Mouse (Mus musculus): Measurements from ENCODE around the gene Tmco4. TPM values are rescaled to one million over a fixed set of nuclear protein-coding genes. Genes with fewer than 3 reads are reported as not detected.

Gene Tmco4
- polyA plus RNA-seq, 1 experiment from 2014 or later = 1.7 TPM

- DNase-seq (ENCODE audit: low spot score) (no peak), ATAC-seq (ENCODE audit: insufficient read depth, low FRiP score, low TSS enrichment) (no peak)
- Histone ChIP-seq H3K4me3 (ENCODE audit: low read depth, low read length) (no peak overlapping the region), H3K9me3 (ENCODE audit: control insufficient read depth, low read length) (no peaks in the 10 kb centered on the region; the same call in 1 of the 2 replicates), H3K36me3 (ENCODE audit: control insufficient read depth, insufficient read depth, low read length) (no peaks in the 10 kb centered on the region), H3K9ac (ENCODE audit: low read length) (no peak overlapping the region), H3K4me1 (ENCODE audit: control insufficient read depth, insufficient read depth, low read length) (no peaks in the 10 kb centered on the region), H3K27me3 (ENCODE audit: control insufficient read depth, insufficient read depth, low read length) (no peaks in the 10 kb centered on the region), H3K4me2 (ENCODE audit: low read depth) (no peak overlapping the region), H3K27ac (ENCODE audit: low read depth, low read length) (no peak overlapping the region)
- WGBS = 21% methylated on average over 12 of the region's 12 CpGs
Observed at GRCm38 (mm10) chr4:138980771-138981420, 8.2 kb downstream of the Tmco4 start.

DNA sequence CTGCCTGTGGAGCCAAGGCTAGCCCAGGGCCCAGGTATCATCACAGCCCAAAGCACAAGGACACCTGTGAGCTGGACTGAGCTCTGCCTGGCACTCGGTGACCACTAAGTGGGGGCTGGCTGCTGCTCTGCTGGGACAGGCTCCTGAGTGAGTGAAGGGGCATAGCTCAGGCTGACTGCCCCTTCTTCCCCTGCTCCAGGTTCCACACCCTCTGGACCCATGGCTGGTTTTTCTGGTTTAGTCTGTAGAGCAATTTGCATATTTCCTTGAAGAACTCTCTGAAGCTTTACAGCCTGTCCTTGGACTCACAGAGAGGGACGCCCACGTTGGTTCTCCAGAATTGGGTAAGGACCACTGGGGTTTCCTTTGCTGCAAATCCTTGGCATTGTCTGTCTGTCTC lies 10.7 kb downstream of the Tmco4 start:
- Histone ChIP-seq H3K9ac (ENCODE audit: low read length) (no peak overlapping the region), H3K4me1 (ENCODE audit: control insufficient read depth, insufficient read depth, low read length) (no peaks in the 10 kb centered on the region), H3K9me3 (ENCODE audit: control insufficient read depth, low read length) (no peaks in the 10 kb centered on the region; the same call in 1 of the 2 replicates), H3K36me3 (ENCODE audit: control insufficient read depth, insufficient read depth, low read length) (no peaks in the 10 kb centered on the region), H3K4me3 (ENCODE audit: low read depth, low read length) (no peak overlapping the region), H3K27me3 (ENCODE audit: control insufficient read depth, insufficient read depth, low read length) (no peaks in the 10 kb centered on the region), H3K4me2 (ENCODE audit: low read depth) (no peak overlapping the region), H3K27ac (ENCODE audit: low read depth, low read length) (no peak overlapping the region)
- ATAC-seq (ENCODE audit: insufficient read depth, low FRiP score, low TSS enrichment) (no peak), DNase-seq (ENCODE audit: low spot score) (no peak)
- WGBS = 71% methylated on average over 3 of the region's 3 CpGs

DNA sequence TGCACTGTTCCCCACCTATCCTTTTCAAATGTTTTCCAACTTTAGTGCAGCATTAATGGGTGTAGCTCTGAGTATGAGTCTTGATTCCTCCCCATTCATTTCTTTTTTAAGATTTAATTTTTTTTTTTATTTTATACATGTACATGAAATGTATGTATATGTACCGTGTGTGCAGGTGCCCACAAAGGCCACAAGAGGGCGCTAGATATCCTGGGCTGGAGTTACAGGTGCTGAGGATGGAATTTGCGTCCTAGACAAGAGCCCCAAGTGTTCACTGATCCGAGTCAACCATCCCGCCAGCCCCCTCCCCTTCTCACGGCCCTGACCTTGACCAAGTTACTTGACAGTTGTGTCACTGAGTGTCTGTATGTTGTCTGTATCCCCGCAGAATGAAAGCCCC lies 12.1 kb downstream of the Tmco4 start:
- Histone ChIP-seq H3K4me2 (ENCODE audit: low read depth) (no peak overlapping the region), H3K36me3 (ENCODE audit: control insufficient read depth, insufficient read depth, low read length) (no peaks in the 10 kb centered on the region), H3K9me3 (ENCODE audit: control insufficient read depth, low read length) (no peaks in the 10 kb centered on the region; the same call in 1 of the 2 replicates), H3K27ac (ENCODE audit: low read depth, low read length) (no peak overlapping the region), H3K4me3 (ENCODE audit: low read depth, low read length) (no peak overlapping the region), H3K4me1 (ENCODE audit: control insufficient read depth, insufficient read depth, low read length) (no peaks in the 10 kb centered on the region), H3K27me3 (ENCODE audit: control insufficient read depth, insufficient read depth, low read length) (no peaks in the 10 kb centered on the region), H3K9ac (ENCODE audit: low read length) (no peak overlapping the region)
- DNase-seq (ENCODE audit: low spot score) = no peak
- ATAC-seq (ENCODE audit: insufficient read depth, low FRiP score, low TSS enrichment) = no peak
- 75% methylated on average over 7 of the region's 7 CpGs for WGBS

GRCm38 (mm10) chr4:138986280-138986679 lies 13.6 kb downstream of the Tmco4 start:
- Histone ChIP-seq H3K9ac (ENCODE audit: low read length) (no peak overlapping the region), H3K27me3 (ENCODE audit: control insufficient read depth, insufficient read depth, low read length) (no peaks in the 10 kb centered on the region), H3K4me2 (ENCODE audit: low read depth) (no peak overlapping the region), H3K36me3 (ENCODE audit: control insufficient read depth, insufficient read depth, low read length) (no peaks in the 10 kb centered on the region), H3K27ac (ENCODE audit: low read depth, low read length) (no peak overlapping the region), H3K4me3 (ENCODE audit: low read depth, low read length) (no peak overlapping the region), H3K4me1 (ENCODE audit: control insufficient read depth, insufficient read depth, low read length) (no peaks in the 10 kb centered on the region), H3K9me3 (ENCODE audit: control insufficient read depth, low read length) (no peaks in the 10 kb centered on the region; the same call in 1 of the 2 replicates)
- WGBS = 43% methylated on average over 5 of the region's 5 CpGs
- ATAC-seq (ENCODE audit: insufficient read depth, low FRiP score, low TSS enrichment) (no peak), DNase-seq (ENCODE audit: low spot score) (no peak)

DNA sequence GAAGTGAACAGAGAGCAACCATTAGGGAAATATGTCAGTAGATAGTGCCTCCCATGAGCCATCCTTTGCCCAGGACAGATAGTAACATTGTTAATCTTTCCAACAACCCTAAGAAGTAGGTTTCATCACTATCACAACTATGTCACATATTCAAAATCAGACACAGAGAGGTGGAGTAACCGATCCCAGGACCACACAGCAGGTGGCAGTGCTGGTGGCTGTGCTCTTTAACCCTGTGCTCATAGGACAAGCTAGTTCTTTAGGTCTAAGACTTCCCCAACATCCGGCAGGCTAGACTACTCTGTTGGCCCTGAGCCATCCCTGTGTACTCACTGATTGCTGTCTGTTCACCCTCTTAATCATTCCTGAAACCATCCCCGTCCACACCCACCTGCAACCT lies 21.7 kb downstream of the Tmco4 start:
- DNase-seq (ENCODE audit: low spot score) (no peak), ATAC-seq (ENCODE audit: insufficient read depth, low FRiP score, low TSS enrichment) (no peak)
- Histone ChIP-seq H3K4me2 (ENCODE audit: low read depth) (no peak overlapping the region), H3K4me3 (ENCODE audit: low read depth, low read length) (no peak overlapping the region), H3K27ac (ENCODE audit: low read depth, low read length) (no peak overlapping the region), H3K9ac (ENCODE audit: low read length) (no peak overlapping the region), H3K36me3 (ENCODE audit: control insufficient read depth, insufficient read depth, low read length) (no peaks in the 10 kb centered on the region), H3K27me3 (ENCODE audit: control insufficient read depth, insufficient read depth, low read length) (no peaks in the 10 kb centered on the region), H3K9me3 (ENCODE audit: control insufficient read depth, low read length) (no peaks in the 10 kb centered on the region), H3K4me1 (ENCODE audit: control insufficient read depth, insufficient read depth, low read length) (no peaks in the 10 kb centered on the region)
- 81% methylated on average over 3 of the region's 3 CpGs for WGBS

- Histone ChIP-seq H3K9ac (ENCODE audit: low read length) (no peak overlapping the region), H3K27me3 (ENCODE audit: control insufficient read depth, insufficient read depth, low read length) (no peaks in the 10 kb centered on the region), H3K36me3 (ENCODE audit: control insufficient read depth, insufficient read depth, low read length) (no peaks in the 10 kb centered on the region), H3K4me2 (ENCODE audit: low read depth) (no peak overlapping the region), H3K4me3 (ENCODE audit: low read depth, low read length) (no peak overlapping the region), H3K9me3 (ENCODE audit: control insufficient read depth, low read length) (no peaks in the 10 kb centered on the region), H3K27ac (ENCODE audit: low read depth, low read length) (no peak overlapping the region), H3K4me1 (ENCODE audit: control insufficient read depth, insufficient read depth, low read length) (no peaks in the 10 kb centered on the region)
- ATAC-seq (ENCODE audit: insufficient read depth, low FRiP score, low TSS enrichment) (no peak), DNase-seq (ENCODE audit: low spot score) (no peak)
- WGBS = 75% methylated on average over 5 of the region's 5 CpGs
Observed at GRCm38 (mm10) chr4:138996410-138996809, 23.7 kb downstream of the Tmco4 start.

- Histone ChIP-seq H3K9ac (ENCODE audit: low read length) (no peak overlapping the region), H3K27ac (ENCODE audit: low read depth, low read length) (no peak overlapping the region), H3K27me3 (ENCODE audit: control insufficient read depth, insufficient read depth, low read length) (no peaks in the 10 kb centered on the region), H3K4me2 (ENCODE audit: low read depth) (no peak overlapping the region), H3K4me3 (ENCODE audit: low read depth, low read length) (no peak overlapping the region), H3K9me3 (ENCODE audit: control insufficient read depth, low read length) (no peaks in the 10 kb centered on the region), H3K36me3 (ENCODE audit: control insufficient read depth, insufficient read depth, low read length) (no peaks in the 10 kb centered on the region), H3K4me1 (ENCODE audit: control insufficient read depth, insufficient read depth, low read length) (no peaks in the 10 kb centered on the region)
- WGBS = 88% methylated on average over 4 of the region's 4 CpGs
- DNase-seq (ENCODE audit: low spot score) (no peak), ATAC-seq (ENCODE audit: insufficient read depth, low FRiP score, low TSS enrichment) (no peak)
Observed at GRCm38 (mm10) chr4:138997121-138997520, 24.4 kb downstream of the Tmco4 start.

- WGBS = 85% methylated on average over 11 of the region's 11 CpGs
- ATAC-seq (ENCODE audit: insufficient read depth, low FRiP score, low TSS enrichment) = no peak
- H3K9me3 ChIP-seq (ENCODE audit: control insufficient read depth, low read length) = no peaks in the 10 kb centered on the region
- H3K27me3 ChIP-seq (ENCODE audit: control insufficient read depth, insufficient read depth, low read length) = no peaks in the 10 kb centered on the region
- DNase-seq (ENCODE audit: low spot score) = no peak
- H3K27ac ChIP-seq (ENCODE audit: low read depth, low read length) = no peak overlapping the region
- no peaks in the 10 kb centered on the region for H3K4me1 ChIP-seq (ENCODE audit: control insufficient read depth, insufficient read depth, low read length)
- no peak overlapping the region for H3K4me2 ChIP-seq (ENCODE audit: low read depth)
- H3K4me3 ChIP-seq (ENCODE audit: low read depth, low read length) = no peak overlapping the region
- H3K36me3 ChIP-seq (ENCODE audit: control insufficient read depth, insufficient read depth, low read length) = no peaks in the 10 kb centered on the region
- no peak overlapping the region for H3K9ac ChIP-seq (ENCODE audit: low read length)
Observed at GRCm38 (mm10) chr4:138998611-138999010, 25.9 kb downstream of the Tmco4 start.

DNA sequence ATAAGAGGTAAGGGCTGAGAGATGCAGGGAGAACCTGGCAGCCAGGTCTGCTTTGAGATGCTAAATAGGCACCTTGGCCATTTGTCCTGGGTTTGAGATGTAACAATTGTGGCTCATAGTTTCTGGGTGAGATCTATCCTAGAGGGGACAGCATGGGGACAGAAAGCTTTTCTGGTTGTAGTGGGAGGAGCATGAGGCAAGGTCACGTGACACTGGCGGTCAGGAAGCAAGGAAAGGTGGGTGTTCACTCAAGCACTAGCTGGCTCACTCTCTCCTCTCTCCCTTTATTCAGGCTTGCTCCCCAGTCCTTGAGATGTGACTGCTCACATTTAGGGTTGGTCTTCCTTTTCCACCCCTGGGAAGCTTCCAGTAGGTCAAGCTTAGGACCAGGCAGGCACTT lies 28.3 kb downstream of the Tmco4 start:
- Histone ChIP-seq H3K27me3 (ENCODE audit: control insufficient read depth, insufficient read depth, low read length) (no peaks in the 10 kb centered on the region), H3K4me2 (ENCODE audit: low read depth) (no peak overlapping the region), H3K27ac (ENCODE audit: low read depth, low read length) (no peak overlapping the region), H3K4me3 (ENCODE audit: low read depth, low read length) (no peak overlapping the region), H3K9me3 (ENCODE audit: control insufficient read depth, low read length) (no peaks in the 10 kb centered on the region), H3K4me1 (ENCODE audit: control insufficient read depth, insufficient read depth, low read length) (no peaks in the 10 kb centered on the region), H3K36me3 (ENCODE audit: control insufficient read depth, insufficient read depth, low read length) (no peaks in the 10 kb centered on the region), H3K9ac (ENCODE audit: low read length) (no peak overlapping the region)
- ATAC-seq (ENCODE audit: insufficient read depth, low FRiP score, low TSS enrichment) (no peak), DNase-seq (ENCODE audit: low spot score) (no peak)
- WGBS = 44% methylated on average over 2 of the region's 2 CpGs

All from neural tube, embryonic 11.5 days (tissue).